Mouse (Mus musculus) heart, postnatal 14 days (tissue): ENCODE results near the gene Syt7. TPM values are rescaled to one million over a fixed set of nuclear protein-coding genes. Genes with fewer than 3 reads are reported as not detected.

ENCODE experiments used
- DNase-seq, 2 experiments: peaks; one replicate each; pipeline ENCODE4 v3.0.0; 2021 to 2022
- intact Hi-C: fragments of 180-260 bp; cut with DNase I; formaldehyde crosslinking; loops from one replicate; pipeline ENCODE4 v1.15.1; 2025
- total RNA-seq, 2 experiments: library from RNA; stranded (reverse); gene quantifications; 2 replicates each; pipeline ENCODE4 v1.2.3; 2021

The Syt7 gene
- total RNA-seq, 2 experiments from 2014 or later: 35.0 to 39.4 TPM

DNA sequence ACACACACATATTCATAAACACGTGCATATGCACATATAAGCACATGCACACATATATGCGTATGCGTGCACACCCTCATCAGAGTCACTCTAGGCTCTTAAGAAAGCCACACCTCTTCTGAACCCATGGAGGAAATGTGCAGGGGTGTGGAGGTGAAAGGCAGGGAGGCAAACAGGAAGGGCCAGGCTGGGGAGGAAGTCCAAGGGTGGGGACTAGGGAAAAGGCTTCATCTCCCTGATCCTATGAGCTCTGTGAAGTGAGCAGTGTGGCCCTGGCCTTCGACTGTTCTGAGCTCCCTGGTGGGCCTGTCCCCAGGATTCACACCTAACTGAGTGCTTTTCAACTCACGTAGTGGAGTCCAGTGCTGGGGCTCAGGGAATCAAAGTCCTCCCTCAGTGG, 13.6 kb upstream of the Syt7 start:
- intact Hi-C loops: no loop called here
- peak in 1 of 2 experiments; percentile 25 for DNase-seq

DNA sequence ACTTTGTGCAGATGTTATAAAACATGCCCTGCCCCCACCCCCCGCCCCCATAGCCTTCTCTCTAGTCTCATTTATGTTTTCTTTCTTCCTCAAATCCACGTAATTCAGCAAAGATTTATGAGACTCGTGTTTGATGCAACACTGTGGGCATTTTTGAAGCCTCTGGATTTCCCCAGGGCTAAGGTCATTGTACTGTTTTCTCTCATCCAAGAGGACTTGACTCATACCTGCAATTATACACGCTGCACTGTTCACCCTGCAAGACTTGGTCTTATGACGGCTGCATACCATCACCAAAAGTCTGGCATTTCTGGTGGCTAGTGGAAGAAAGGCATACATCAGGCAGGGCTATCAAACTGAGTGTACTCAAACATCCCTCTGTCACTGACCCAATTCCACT, 8.9 kb upstream of the Syt7 start:
- intact Hi-C loops: no loop called here
- DNase-seq: no peak

DNA sequence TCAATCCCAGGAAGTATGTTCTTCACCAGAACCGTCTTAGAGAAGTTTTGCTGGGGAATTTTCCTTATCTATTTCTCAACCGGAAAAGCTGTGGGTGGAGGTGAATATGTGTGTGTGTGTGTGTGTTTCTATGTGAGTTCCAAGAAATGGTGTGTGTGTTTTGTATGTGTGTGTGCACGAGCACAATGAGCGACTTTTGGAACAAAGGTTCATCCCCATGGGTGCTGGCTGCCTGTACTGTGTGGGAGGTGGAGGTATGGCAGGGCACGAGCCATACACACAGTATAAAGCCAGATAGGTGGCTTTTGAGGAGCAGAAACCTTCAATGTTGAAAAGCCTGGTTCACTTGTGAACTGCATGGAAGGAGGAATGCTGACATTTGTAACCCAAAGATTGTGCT, 1.2 kb upstream of the Syt7 start:
- intact Hi-C loops: no loop called here
- DNase-seq: no peak

DNA sequence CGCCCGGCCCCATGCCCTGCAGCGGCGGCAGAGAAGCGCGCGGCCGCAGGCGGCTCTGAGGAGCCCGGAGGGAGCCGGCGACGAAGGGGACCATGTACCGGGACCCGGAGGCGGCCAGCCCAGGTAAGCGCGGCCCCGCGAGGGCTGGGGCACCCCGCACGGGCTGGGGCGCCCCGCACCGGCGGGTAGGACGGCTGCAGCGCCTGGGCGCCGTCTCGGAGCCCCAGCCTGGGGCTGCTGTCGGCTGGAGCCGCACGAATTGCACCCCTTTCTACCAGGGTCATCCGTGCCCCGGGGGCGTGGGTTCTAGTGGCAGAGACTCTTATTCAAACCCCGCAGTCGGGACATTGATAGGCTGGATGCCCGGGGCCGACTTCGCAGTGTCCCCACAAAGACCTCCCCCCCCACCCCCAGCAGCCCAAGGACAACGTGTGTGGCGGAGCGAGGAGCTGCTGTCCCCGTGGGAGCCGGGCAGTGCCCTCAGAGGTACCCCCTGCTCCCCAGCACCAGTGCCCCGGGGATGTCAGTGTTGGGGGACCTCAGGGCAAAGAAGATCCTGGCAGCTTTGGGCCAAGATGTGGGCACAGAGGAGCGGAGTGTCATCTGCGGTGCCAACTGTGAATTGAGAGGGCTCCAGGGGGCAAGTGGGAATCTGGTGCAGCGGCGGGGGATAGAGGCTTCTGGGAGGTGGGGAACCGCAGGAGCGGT, 655 bp downstream of the Syt7 start:
- DNase-seq: peak in 1 of 2 experiments; percentile 41
- intact Hi-C loops: loop anchor here (1.0 to 5.0 kb wide), 4 partner anchors 47 to 132 kb away; partner anchors contain the start of gene Ppp1r32

DNA sequence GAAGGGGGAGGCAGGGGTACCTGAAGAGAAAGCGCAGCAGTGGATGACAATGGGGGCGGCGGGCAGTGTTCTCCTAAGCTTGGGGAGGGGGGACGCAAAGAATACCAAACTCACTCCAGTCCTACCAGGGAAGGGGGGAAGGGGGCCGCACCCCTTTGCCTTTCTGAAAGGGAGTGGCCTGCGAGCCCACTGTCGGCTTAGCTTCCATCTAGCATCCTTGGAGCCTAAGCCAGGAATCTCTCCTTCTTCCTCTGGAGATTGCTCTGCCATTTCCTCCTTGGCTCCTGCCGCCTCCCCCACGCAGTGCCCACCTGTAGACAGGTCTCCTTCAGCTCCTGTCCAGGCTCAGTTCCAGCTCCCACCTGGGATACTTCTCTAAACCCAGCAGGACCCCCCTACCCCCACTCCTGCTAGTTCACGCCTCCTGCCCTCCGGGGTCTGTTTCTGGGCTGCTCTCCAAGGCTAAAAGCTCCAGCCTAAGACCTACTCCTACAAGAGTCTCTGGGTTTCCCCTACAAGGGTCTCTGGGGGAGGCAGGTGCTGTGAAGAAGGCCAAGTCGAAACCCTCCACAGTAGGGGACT, 1.3 kb downstream of the Syt7 start:
- no peak for DNase-seq
- intact Hi-C loops: loop anchor here (1.0 to 5.0 kb wide), 3 partner anchors 46 to 133 kb away; partner anchors contain the start of gene Ppp1r32

DNA sequence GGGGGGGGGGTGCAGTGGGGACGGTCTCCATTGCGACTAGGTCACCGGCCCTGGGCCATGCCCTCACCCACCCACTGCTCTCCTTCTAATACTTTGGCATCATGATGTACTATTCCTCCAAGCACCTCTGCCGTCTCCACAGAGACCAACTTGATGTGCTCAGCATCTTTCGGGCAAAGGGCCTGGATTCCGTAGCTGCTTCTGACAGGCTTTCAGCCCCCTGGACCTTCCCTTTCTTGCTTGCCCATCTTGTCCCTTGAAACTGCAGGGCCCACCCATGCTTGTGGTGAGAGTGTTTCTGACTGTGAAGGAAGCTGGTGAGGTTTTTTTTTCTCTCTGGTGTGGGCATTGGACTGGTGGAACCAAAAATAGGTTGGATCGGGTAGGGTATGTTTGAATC, 2.1 kb downstream of the Syt7 start:
- intact Hi-C loops: loop anchor here (5.0 kb wide), 2 partner anchors 91 to 134 kb away; partner anchors contain the start of gene Ppp1r32
- no peak for DNase-seq

DNA sequence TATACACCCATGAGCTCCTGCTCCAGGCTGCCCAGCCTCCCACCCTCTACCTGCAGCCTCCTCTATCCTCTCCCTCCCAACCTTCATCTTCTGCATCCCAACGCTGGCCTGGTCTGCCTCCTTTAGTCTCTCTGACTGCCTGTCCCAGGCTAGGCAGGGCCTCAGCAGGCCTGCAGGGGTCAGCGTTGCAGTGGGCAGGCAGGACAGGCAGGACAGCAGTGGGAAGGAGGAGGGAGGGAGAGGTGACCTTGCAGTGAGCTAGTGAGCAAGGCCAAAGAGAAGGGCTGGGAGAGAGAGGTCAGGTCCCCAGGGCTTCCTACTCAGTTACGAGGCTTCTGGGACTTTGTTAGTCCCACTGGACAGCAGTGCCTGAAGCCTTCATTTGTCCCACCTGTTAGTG, 3.1 kb downstream of the Syt7 start:
- intact Hi-C loops: loop anchor here (5.0 kb wide), 2 partner anchors 90 to 135 kb away; partner anchors contain the start of gene Ppp1r32
- DNase-seq: peak; percentile 58 to 66

DNA sequence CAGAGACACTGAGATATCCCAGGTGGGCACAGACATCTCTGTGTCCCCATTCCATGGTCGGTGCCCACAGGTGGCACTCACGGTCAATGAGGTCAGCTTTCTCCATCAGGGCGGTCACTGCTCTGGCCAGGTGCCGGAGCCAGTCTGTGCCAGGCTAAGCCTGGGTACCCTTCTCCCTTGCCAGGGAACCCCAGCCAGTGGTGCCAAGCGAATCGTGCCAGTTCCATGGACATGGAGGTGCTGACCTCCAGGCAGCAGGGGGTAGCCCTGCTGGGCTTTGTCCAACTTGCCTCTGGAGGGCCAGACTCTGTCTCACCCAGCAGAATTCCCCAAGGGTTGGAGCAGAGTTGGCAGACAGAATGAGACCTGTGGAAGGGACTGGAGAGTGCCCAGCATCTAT, 4.6 kb downstream of the Syt7 start:
- intact Hi-C loops: loop anchor here (5.0 kb wide), 2 partner anchors 89 to 136 kb away; partner anchors contain the start of gene Ppp1r32
- DNase-seq: peak; percentile 50 to 60

DNA sequence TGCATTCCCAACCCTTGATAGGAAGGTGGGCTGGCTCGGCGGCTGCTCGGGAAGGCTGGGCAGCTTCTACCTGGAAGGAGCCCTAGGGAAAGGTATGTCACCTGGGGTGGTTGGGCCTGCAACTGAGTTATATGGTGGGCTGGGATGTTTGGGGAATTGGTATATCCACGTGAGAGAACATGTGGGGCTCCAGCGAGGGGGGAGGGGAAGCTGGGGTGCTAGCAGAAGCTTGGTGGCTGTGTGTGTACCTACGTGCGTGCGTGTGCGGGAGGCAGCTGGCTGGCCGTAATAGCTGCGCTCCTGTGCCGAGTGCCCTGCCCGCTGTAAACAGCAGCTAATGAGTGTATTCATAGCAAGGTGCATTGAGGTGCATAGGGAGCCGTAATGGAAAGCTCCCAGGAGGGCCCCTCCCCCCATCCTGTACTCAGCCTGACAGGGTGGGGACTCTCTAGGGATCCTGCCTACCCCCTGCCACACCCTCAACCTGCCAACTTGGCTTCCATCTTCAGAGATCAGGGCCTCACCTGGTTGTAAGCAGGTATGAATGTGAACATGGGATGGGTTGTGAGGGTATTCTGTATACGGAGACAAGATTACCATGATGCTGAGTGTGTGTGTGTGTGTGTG, 5.1 kb downstream of the Syt7 start:
- DNase-seq: no peak
- intact Hi-C loops: loop anchor here (5.0 kb wide), 2 partner anchors 88 to 137 kb away; partner anchors contain the start of gene Ppp1r32

DNA sequence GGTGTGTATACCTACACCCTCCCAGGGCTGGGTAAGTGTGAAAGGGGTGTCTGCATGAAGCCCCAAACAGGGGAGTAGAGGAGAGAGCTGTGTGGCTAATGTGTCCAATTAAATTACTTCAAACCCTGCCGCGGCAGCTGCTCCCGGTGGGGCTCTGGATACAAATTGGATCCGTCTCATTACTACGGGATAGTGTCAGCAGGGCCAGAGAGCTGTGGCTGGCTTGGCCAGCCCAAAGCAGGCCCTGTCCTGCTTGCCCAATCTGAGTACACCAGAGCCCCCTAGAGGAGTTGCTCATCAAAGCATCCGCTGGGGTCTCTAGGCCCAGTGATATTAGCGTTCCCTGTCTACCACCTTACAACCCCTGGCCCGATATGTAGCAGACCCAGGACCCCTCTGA, 6.3 kb downstream of the Syt7 start:
- DNase-seq: no peak
- intact Hi-C loops: no loop called here

DNA sequence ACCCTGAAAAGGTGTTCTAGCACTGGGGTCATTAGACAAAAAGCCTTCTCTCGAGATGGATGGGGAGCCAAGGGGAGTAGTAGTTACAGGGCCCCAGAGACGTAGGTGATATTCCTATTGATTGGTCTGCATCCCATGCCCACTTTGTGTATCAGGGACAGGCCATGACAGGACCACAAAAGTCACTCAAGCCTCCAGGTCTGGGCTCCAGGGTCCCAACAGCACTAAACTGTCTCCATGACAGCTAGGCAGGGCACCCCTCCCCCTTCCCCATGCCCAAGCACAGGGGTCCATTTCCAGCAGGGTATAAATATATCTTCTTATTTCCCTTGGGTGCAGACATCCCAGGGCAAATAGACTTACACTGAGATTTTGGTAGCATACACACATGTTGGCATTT, 8.1 kb downstream of the Syt7 start:
- no peak for DNase-seq
- intact Hi-C loops: loop anchor here (2.0 kb wide), 1 partner anchor 20 kb away; no protein-coding TSS in a partner anchor

DNA sequence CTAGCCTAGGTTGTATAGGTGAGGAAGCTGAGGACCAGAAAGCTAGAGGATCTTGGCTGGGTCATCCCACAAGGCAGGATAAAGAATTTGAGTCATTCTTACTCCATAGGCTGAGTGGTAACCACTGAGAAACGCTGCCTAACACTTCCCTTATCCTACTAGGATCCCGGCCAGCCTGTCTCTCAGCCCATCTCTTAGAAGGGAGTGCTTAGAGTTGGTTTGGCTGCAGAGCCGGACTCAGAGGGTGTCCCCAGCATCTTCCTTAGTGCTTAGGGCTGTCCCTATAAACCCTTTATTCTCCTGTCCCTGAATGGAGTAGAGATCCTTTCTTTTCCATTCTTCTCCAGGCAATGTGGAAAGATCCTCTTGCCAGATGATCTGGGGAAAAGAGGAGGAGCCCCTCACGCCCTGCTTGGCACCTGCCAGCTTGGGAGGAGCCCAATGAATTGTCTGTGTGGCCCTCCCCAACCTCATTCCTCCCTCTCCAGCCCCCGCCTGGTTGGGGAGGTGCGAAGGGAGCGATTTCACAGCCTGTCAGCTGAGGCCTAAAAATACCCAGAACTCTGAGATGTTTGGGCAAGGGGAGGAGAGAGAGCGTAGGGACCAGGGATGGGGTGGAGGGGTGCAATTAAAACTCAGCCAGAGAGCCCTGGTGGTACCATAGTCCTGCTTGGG, 8.7 kb downstream of the Syt7 start:
- intact Hi-C loops: loop anchor here (2.0 kb wide), 1 partner anchor 19 kb away; no protein-coding TSS in a partner anchor
- peak in 1 of 2 experiments; percentile 28 for DNase-seq

DNA sequence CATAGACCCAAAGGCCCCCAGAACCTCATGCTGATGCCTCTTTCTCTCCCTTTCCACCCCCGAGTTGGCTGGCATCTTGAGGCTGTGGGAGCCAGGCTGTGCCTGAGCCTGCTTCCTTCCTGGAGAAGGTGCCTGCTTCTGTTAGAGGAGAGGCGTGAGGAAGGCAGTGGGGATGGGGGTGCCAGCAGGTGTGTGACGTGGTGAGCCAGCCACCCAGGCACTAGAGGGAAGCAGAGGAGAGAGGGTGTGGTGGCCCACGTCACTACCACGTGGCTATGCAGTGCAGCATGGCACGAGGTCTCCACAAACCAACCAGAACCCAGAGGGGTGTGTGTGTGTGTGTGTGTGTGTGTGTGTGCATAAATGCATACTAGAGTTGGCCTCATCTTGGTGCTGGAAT, 9.4 kb downstream of the Syt7 start:
- intact Hi-C loops: no loop called here

DNA sequence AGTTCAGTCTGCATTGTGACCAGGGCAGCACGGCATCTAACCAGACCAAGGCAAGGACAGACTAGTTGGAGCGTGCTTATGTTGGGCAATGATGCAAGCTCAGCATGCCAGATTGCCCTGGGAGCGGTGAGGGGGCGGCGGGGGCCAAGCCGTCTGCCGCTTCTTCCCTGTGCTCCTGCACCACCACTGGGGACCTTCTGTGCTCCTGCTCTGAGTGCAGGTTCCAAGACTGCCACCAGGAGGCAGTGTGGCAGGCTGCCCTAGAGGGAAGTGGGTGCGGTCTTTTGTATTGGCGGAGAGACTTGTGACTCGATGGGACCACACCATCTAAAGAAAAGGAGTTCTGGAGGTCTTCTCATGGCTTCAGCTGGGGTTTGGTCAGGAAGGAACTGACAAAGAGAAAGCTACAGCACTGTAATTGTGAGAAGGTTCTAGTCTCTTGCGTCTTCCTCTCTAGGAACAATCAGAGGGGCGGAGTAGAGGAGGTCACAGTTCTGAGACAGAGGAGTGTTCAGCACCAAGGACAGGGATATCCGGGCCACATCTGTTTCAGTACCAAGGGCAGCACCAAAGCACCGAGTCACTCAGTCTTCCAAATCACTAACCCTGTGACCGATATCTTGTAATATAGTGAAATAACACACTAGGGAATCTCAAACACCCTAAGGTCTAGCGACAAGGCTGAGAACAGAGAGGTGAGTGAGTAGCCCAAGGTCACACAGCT, 14.0 kb downstream of the Syt7 start:
- intact Hi-C loops: no loop called here
- peak; percentile 73 to 82 for DNase-seq

More for the DNA sequence above, 9.4 kb downstream of the Syt7 start:
- no peak for DNase-seq

DNA sequence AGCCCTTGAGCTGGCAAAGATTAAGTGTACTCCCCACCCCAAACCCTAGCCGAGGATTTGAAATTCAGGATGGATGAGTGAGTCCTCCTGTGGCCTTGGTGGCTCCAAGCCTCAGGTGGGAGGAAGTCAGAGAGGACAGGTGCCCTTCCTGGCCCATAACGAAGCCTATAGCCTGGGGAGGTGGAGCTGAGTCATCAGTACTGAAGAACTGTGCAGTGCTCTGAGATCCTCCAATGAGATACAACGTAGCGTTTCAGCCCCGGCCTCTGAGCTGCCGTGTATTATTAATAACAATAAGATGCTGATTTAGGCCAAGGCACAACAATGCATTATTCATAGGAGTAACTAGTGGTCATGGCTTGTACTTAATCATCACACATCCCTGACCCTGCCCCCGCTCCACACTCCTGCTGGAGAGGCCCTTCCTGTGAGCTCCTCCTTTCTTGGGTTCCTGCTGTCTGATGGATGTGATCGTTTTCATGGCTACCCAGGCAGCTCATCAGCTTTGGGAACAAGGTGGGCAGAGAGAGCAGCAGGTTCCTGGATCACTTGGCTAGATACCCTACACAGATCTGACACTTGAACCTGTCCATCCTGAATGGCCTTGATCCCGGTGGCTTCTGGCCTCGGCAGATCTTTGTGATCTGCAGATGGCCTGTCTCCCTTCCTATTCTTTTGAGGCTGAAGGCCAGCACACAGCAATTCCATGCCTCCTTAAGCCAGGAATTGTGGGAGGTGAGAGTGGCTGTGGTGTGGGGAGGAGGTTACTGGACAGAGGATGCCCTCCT, 14.9 kb downstream of the Syt7 start:
- intact Hi-C loops: no loop called here
- DNase-seq: no peak

DNA sequence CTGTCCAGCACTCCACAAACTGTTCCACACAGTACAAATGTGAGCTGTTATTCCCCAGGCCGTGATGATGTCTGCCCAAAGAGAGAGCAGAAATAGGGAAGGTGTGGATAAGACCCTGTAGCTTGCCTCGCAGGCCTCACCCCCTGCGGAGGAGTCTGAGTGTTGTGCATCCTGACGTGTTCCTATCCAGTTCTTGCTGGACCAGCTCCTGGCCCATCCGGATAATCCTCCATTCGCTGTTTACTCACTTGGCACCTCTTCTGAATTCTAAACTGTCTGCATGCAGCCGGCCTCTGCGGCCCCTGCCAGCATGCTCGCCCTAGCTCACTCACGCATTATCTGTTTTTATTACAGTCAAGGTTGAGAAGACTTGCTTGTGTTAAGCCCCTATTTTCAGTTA, 15.5 kb downstream of the Syt7 start:
- intact Hi-C loops: no loop called here
- DNase-seq: no peak

DNA sequence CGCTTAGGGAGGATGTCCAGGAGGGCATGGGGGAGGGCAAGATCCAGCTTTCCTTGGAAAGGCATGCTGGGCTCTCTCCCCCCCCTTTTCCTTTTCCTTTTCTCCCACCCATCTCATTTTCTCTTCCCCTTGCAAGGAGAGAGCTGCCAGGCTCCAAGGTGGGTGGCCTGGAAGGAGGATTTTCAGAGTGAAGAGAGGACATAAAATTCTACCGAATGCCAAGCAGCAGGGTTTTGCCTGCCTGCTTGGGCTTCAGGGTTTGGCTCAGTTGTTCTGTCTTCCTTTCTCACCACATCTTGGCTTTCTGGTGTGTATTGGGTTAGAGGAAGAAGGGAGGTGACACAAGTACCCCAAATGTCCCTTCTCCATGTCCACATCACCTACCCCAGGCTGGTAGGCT, 16.0 kb downstream of the Syt7 start:
- intact Hi-C loops: no loop called here
- no peak for DNase-seq

DNA sequence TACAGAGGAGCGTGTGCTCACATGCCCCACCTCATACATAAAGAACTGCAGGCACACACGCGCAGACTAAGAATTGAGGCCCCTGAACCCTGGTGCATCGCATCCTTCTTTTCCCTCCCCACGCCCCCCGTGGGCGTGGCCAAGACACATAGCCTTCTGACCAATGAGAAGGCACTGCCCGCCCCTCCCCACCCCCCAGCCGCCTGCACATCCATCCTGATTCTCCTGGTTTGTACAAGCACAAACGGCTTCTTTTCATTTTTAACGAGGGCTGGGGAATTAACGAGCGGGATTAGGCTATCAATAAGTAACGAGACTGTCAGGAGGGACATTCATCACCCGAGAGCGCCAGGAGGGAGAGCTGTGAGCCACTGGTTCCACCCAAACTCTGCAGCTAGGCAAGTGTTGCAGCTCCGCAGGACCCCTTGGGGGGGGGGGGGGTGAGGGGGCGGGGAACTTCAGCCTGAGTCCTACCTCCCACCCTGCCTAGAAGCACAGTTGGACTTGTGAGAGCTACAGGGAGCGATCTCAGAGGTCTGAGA, 24.9 kb downstream of the Syt7 start:
- intact Hi-C loops: no loop called here
- DNase-seq: no peak

DNA sequence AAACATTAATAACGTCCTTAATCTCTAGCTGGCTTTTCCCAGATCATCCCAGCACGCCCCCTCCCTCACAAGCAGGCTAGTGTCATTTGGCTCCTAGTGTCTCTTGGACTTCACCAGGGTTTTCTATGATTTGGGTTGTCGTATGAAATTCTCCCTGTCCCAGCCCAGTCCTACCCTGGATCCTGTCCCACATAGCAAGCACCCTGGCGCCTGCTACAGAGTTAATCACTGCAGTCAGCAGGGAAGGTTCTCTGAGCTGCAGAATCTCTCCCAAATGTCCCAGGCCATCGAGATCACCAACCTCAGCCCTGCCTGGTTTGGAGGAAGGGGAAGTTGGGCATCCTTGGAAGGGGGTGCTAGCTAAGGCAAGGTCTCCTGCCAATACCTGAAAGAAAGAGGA, 26.6 kb downstream of the Syt7 start:
- intact Hi-C loops: no loop called here
- peak in 1 of 2 experiments; percentile 34 for DNase-seq
